28 mouse cellular contexts compared by ENCODE assay signal in genomic region chr12:9033140-9033539, GRCm38 (mm10). TPM values are rescaled to one million over a fixed set of nuclear protein-coding genes. Genes with fewer than 3 reads are reported as not detected.
DNase-seq lines count a peak whose midpoint lies in the region; ATAC-seq and TF ChIP-seq lines count a peak whose summit lies in the region.
"Had no signal": no experiment of that assay in that cellular context is flagged by ENCODE, and none has a peak within 500 bp of the region (broad histone marks: within the 10 kb centered on the region; RNA-seq: fewer than 3 reads in every experiment).

No protein-coding gene starts in this region.

- no peak overlapping the region for H3K4me3 ChIP-seq in heart, adult 2 months
- no peak overlapping the region for H3K4me3 ChIP-seq in layer of hippocampus, adult 2 months
- H3K4me3 ChIP-seq in midbrain, postnatal 0 days (ENCODE audit: low read depth, low read length) = no peak overlapping the region
- no peak overlapping the region for H3K4me3 ChIP-seq in midbrain, embryonic 14.5 days (replicated peaks; ENCODE audit: low read depth, low read length)
- H3K4me3 ChIP-seq in stomach, postnatal 0 days (ENCODE audit: low read depth, low read length) = no peak overlapping the region
- H3K4me3 ChIP-seq: embryonic facial prominence, embryonic 13.5 days; forebrain, embryonic 10.5 days; heart, embryonic 10.5 days; heart, embryonic 15.5 days; hindbrain, embryonic 15.5 days; megakaryocyte, embryonic 14.5 days; midbrain, embryonic 13.5 days had no signal

- no peak overlapping the region for H3K4me2 ChIP-seq in midbrain, postnatal 0 days (ENCODE audit: low read depth, low read length, poor library complexity, severe bottlenecking)
- no peak overlapping the region for H3K4me2 ChIP-seq in midbrain, embryonic 14.5 days (ENCODE audit: low read length)
- no peak overlapping the region for H3K4me2 ChIP-seq in stomach, postnatal 0 days (replicated peaks; ENCODE audit: low read depth)
- H3K4me2 ChIP-seq: embryonic facial prominence, embryonic 13.5 days; heart, embryonic 15.5 days; hindbrain, embryonic 15.5 days; midbrain, embryonic 13.5 days had no signal

- no peak for ATAC-seq in midbrain, postnatal 0 days (ENCODE audit: low FRiP score)
- ATAC-seq in midbrain, embryonic 14.5 days (ENCODE audit: low FRiP score, low TSS enrichment) = no peak
- no peak for ATAC-seq in stomach, postnatal 0 days (ENCODE audit: low FRiP score, low TSS enrichment)
- ATAC-seq: forebrain, embryonic 16.5 days; midbrain, embryonic 13.5 days had no signal

- H3K4me1 ChIP-seq in heart, adult 2 months (ENCODE audit: control insufficient read depth, insufficient read depth, low read length) = no peaks in the 10 kb centered on the region
- H3K4me1 ChIP-seq in midbrain, postnatal 0 days (ENCODE audit: insufficient read depth, low read length) = no peaks in the 10 kb centered on the region
- H3K4me1 ChIP-seq in midbrain, embryonic 14.5 days (ENCODE audit: control insufficient read depth, insufficient read depth, low read length) = no peaks in the 10 kb centered on the region
- H3K4me1 ChIP-seq in stomach, postnatal 0 days (replicated peaks; ENCODE audit: control insufficient read depth, insufficient read depth) = no peaks in the 10 kb centered on the region
- H3K4me1 ChIP-seq: heart, embryonic 10.5 days had no signal

- H3K36me3 ChIP-seq in heart, adult 2 months (ENCODE audit: control insufficient read depth, insufficient read depth, low read length) = no peaks in the 10 kb centered on the region
- peaks cover 3% of the 10 kb centered on the region; the same call in 1 of the 2 replicates for H3K36me3 ChIP-seq in midbrain, postnatal 0 days (ENCODE audit: insufficient read depth, low read length)
- peaks cover 4% of the 10 kb centered on the region for H3K36me3 ChIP-seq in midbrain, embryonic 14.5 days (ENCODE audit: control insufficient read depth, insufficient read depth, low read length)
- H3K36me3 ChIP-seq in stomach, postnatal 0 days (ENCODE audit: control insufficient read depth, insufficient read depth, low read length) = no peaks in the 10 kb centered on the region
- H3K36me3 ChIP-seq: G1E; heart, embryonic 10.5 days; heart, embryonic 15.5 days had no signal

- no peaks in the 10 kb centered on the region for H3K27me3 ChIP-seq in heart, adult 2 months (ENCODE audit: control insufficient read depth, insufficient read depth, low read length)
- no peaks in the 10 kb centered on the region for H3K27me3 ChIP-seq in midbrain, postnatal 0 days (ENCODE audit: insufficient read depth, low read length)
- H3K27me3 ChIP-seq in midbrain, embryonic 14.5 days (ENCODE audit: control insufficient read depth, insufficient read depth, low read length) = no peaks in the 10 kb centered on the region
- no peaks in the 10 kb centered on the region for H3K27me3 ChIP-seq in stomach, postnatal 0 days (ENCODE audit: control insufficient read depth, insufficient read depth, low read length)
- H3K27me3 ChIP-seq: embryonic facial prominence, embryonic 13.5 days; heart, embryonic 15.5 days; hindbrain, embryonic 15.5 days; megakaryocyte, embryonic 14.5 days; midbrain, embryonic 13.5 days had no signal

- H3K27ac ChIP-seq in heart, adult 2 months = no peak overlapping the region
- H3K27ac ChIP-seq in layer of hippocampus, adult 2 months = no peak overlapping the region
- no peak overlapping the region for H3K27ac ChIP-seq in midbrain, postnatal 0 days (ENCODE audit: low read depth, low read length)
- H3K27ac ChIP-seq in midbrain, embryonic 14.5 days (replicated peaks; ENCODE audit: low read depth, low read length) = no peak overlapping the region
- no peak overlapping the region for H3K27ac ChIP-seq in stomach, postnatal 0 days (replicated peaks)
- H3K27ac ChIP-seq: embryonic facial prominence, embryonic 13.5 days; forebrain, embryonic 10.5 days; heart, embryonic 10.5 days; heart, embryonic 15.5 days; hindbrain, embryonic 15.5 days; liver, embryonic 14.5 days; midbrain, embryonic 13.5 days had no signal

- H3K9me3 ChIP-seq in midbrain, postnatal 0 days (ENCODE audit: low read length) = no peaks in the 10 kb centered on the region
- H3K9me3 ChIP-seq in midbrain, embryonic 14.5 days (ENCODE audit: control insufficient read depth, low read length) = no peaks in the 10 kb centered on the region
- no peaks in the 10 kb centered on the region for H3K9me3 ChIP-seq in stomach, postnatal 0 days (ENCODE audit: control insufficient read depth, low read length)
- H3K9me3 ChIP-seq: embryonic facial prominence, embryonic 13.5 days; forebrain, embryonic 10.5 days; G1E; heart, embryonic 10.5 days; heart, embryonic 15.5 days; hindbrain, embryonic 15.5 days; megakaryocyte, embryonic 14.5 days; midbrain, embryonic 13.5 days had no signal

- no peak for TF ChIP-seq POLR2A in heart, adult 2 months (IDR thresholded peaks at IDR 0.05; ENCODE audit: insufficient read depth, low read depth, low read length)

- TF ChIP-seq EP300 in heart, adult 2 months (IDR thresholded peaks at IDR 0.05; ENCODE audit: insufficient read depth, low read depth, low read length) = no peak
- no peak for TF ChIP-seq EP300 in stomach, postnatal 0 days (optimal IDR thresholded peaks at IDR 0.05)

- TF ChIP-seq CTCF in heart, adult 2 months (IDR thresholded peaks at IDR 0.05) = peak; percentile 12; the same call in 1 of the 2 replicates
- peak; percentile 37 for TF ChIP-seq CTCF in layer of hippocampus, adult 2 months (conservative IDR thresholded peaks at IDR 0.05)
- TF ChIP-seq CTCF in midbrain, postnatal 0 days (IDR thresholded peaks at IDR 0.05) = peak; percentile 57
- TF ChIP-seq CTCF in stomach, postnatal 0 days (IDR thresholded peaks at IDR 0.05; ENCODE audit: low read depth) = peak; percentile 45

- intact Hi-C loops in heart, adult 2 months (cut with DNase I) = no loop called here
- intact Hi-C loops in heart, postnatal 25 days (cut with DNase I) = loop anchor here (10.0 kb wide), 1 partner anchor 1362 kb away; the partner anchor contains the start of gene Rdh14

- DNase-seq in heart, adult 2 months = no peak
- DNase-seq in heart, postnatal 25 days (ENCODE audit: low spot score) = no peak
- no peak for DNase-seq in layer of hippocampus, adult 2 months (ENCODE audit: low spot score in 2 of 2)
- DNase-seq in layer of hippocampus, postnatal 25 days (ENCODE audit: extremely low spot score in 1 of 2, low spot score in 1 of 2) = no peak
- DNase-seq in midbrain, postnatal 0 days (ENCODE audit: low spot score) = no peak
- DNase-seq in midbrain, embryonic 14.5 days = no peak
- DNase-seq in stomach, postnatal 0 days (ENCODE audit: low spot score) = no peak
- DNase-seq in right cerebral cortex, adult 18-20 months = no peak
- DNase-seq: adrenal gland, postnatal 36 days; cerebellum, adult 18-20 months; cerebellum, postnatal 10 days; kidney, postnatal 25 days; liver; lung, adult 2 months; lung, postnatal 4 days; right cerebral cortex, postnatal 4 days; thymus, adult 2 months; thymus, postnatal 4 days had no signal

- H3K9ac ChIP-seq in heart, adult 2 months (ENCODE audit: low read depth, low read length) = no peak overlapping the region
- H3K9ac ChIP-seq in midbrain, postnatal 0 days (replicated peaks; ENCODE audit: low read length, poor library complexity, severe bottlenecking) = no peak overlapping the region
- no peak overlapping the region for H3K9ac ChIP-seq in midbrain, embryonic 14.5 days (replicated peaks; ENCODE audit: low read length)
- no peak overlapping the region for H3K9ac ChIP-seq in stomach, postnatal 0 days (ENCODE audit: low read length)
- H3K9ac ChIP-seq: embryonic facial prominence, embryonic 13.5 days; heart, embryonic 15.5 days; hindbrain, embryonic 15.5 days; liver, embryonic 14.5 days; midbrain, embryonic 13.5 days had no signal

- no peaks in the 10 kb centered on the region for H3K79me2 ChIP-seq in heart, adult 2 months (replicated peaks; ENCODE audit: control insufficient read depth, insufficient read depth, low read length)

RNA-seq across cellular contexts. Expression of gene Ttc32, which starts 3.3 kb away (rescaled TPM):
- 10 to 100 TPM; 26.1 to 31.4 TPM for total RNA-seq in heart, adult 2 months (2021)
- 13.8 and 15.7 TPM in 2 replicates for polyA plus RNA-seq in heart, adult 2 months (2012; rRNA removed)
- total RNA-seq in heart, postnatal 25 days (2021) = 10 to 100 TPM; 24.5 to 26.1 TPM
- total RNA-seq in layer of hippocampus, adult 2 months (2021) = 1 to 10 TPM; 4.7 to 5.3 TPM
- 1 to 10 TPM; 4.4 to 5.7 TPM for total RNA-seq in layer of hippocampus, postnatal 25 days (2021)
- total RNA-seq in midbrain, postnatal 0 days (2014; rRNA removed) = 5.1 and 8.6 TPM in 2 replicates
- 5.3 and 5.4 TPM in 2 replicates for polyA plus RNA-seq in midbrain, postnatal 0 days (2015; fragmentation: Nextera tagmentation; extraction: Ambion mirVana)
- 9.1 and 9.6 TPM in 2 replicates for polyA plus RNA-seq in midbrain, embryonic 14.5 days (2014; fragmentation: Nextera tagmentation; extraction: Ambion mirVana)
- 19.5 and 19.6 TPM in 2 replicates for polyA plus RNA-seq in stomach, postnatal 0 days (2015; fragmentation: Nextera tagmentation; extraction: Ambion mirVana)
- polyA plus RNA-seq: G1E had no signal

RNA-seq across cellular contexts. Expression of gene Wdr35, which starts 59.4 kb away (rescaled TPM):
- total RNA-seq in heart, adult 2 months (2021) = 1 to 10 TPM; 9.0 to 9.5 TPM
- polyA plus RNA-seq in heart, adult 2 months (2012; rRNA removed) = 3.4 and 5.9 TPM in 2 replicates
- 10 to 100 TPM; 12.6 to 12.9 TPM for total RNA-seq in heart, postnatal 25 days (2021)
- total RNA-seq in layer of hippocampus, adult 2 months (2021) = 10 to 100 TPM; 36.7 to 49.3 TPM
- total RNA-seq in layer of hippocampus, postnatal 25 days (2021) = 10 to 100 TPM; 41.6 to 45.3 TPM
- 19.3 and 24.2 TPM in 2 replicates for total RNA-seq in midbrain, postnatal 0 days (2014; rRNA removed)
- polyA plus RNA-seq in midbrain, postnatal 0 days (2015; fragmentation: Nextera tagmentation; extraction: Ambion mirVana) = 21.4 and 22.4 TPM in 2 replicates
- polyA plus RNA-seq in midbrain, embryonic 14.5 days (2014; fragmentation: Nextera tagmentation; extraction: Ambion mirVana) = 15.2 and 22.2 TPM in 2 replicates
- 3.9 and 4.8 TPM in 2 replicates for polyA plus RNA-seq in stomach, postnatal 0 days (2015; fragmentation: Nextera tagmentation; extraction: Ambion mirVana)
- polyA plus RNA-seq: G1E had no signal
